Mouse (Mus musculus) intestine, embryonic 15.5 days (tissue): ENCODE results near the gene Il1r2. TPM values are rescaled to one million over a fixed set of nuclear protein-coding genes. Genes with fewer than 3 reads are reported as not detected.

Source experiments
- ATAC-seq: fragments of 200-750 bp; cut with Nextera tagmentation; 2 replicates; pipeline ENCODE4 v1.8.0; 2017; ENCODE audit warnings: moderate TSS enrichment, moderate library complexity
- H3K27ac ChIP-seq: fragments of 300-500 bp; sonication (generic); 2 replicates; pipeline ENCODE4 v1.5.1; 2015; ENCODE audit warnings: mild to moderate bottlenecking, inconsistent platforms
- H3K27me3 ChIP-seq: fragments of 300-500 bp; sonication (generic); replicated peaks from 2 replicates; pipeline ENCODE4 v1.6.1; 2015; ENCODE audit warnings: inconsistent platforms
- H3K36me3 ChIP-seq: fragments of 300-500 bp; sonication (generic); 2 replicates; pipeline ENCODE4 v1.6.1; 2015; ENCODE audit warnings: inconsistent platforms
- H3K4me1 ChIP-seq: fragments of 300-500 bp; sonication (generic); replicated peaks from 2 replicates; pipeline ENCODE4 v1.6.1; 2015; ENCODE audit warnings: inconsistent platforms
- H3K4me2 ChIP-seq: fragments of 300-500 bp; sonication (generic); replicated peaks from 2 replicates; pipeline ENCODE4 v1.6.1; 2015; ENCODE audit warnings: mild to moderate bottlenecking, inconsistent platforms
- H3K4me3 ChIP-seq: fragments of 300-500 bp; sonication (generic); replicated peaks from 2 replicates; pipeline ENCODE4 v1.5.1; 2015; ENCODE audit warnings: inconsistent platforms
- H3K9ac ChIP-seq: fragments of 300-500 bp; sonication (generic); 2 replicates; pipeline ENCODE4 v1.6.1; 2015; ENCODE audit warnings: inconsistent platforms
- H3K9me3 ChIP-seq: fragments of 300-500 bp; sonication (generic); 2 replicates; pipeline ENCODE4 v1.6.1; 2016; ENCODE audit warnings: inconsistent platforms
- WGBS: fragments of 180-500 bp; shearing (Covaris S2); methylation state at CpG from one replicate; pipeline ENCODE4 v1.1.7; 2015; 5-methylcytosine and 5-hydroxymethylcytosine counted together
- polyA plus RNA-seq: library from polyadenylated mRNA; unstranded; fragments of >200 nt; fragmentation: Nextera tagmentation; extraction: Ambion mirVana; gene quantifications from 2 replicates; pipeline ENCODE4 v1.2.1, GENCODE M21; 2015

The Il1r2 gene
- polyA plus RNA-seq, 1 experiment from 2014 or later, result 1.4 TPM

- H3K27me3 ChIP-seq, result no peaks in the 10 kb centered on the region
- WGBS, result 82% methylated on average over 6 of the region's 6 CpGs
- no peaks in the 10 kb centered on the region for H3K4me1 ChIP-seq
- no peak overlapping the region for H3K9ac ChIP-seq
- no peak overlapping the region for H3K27ac ChIP-seq
- no peaks in the 10 kb centered on the region for H3K36me3 ChIP-seq
- H3K4me2 ChIP-seq, result no peak overlapping the region
- no peaks in the 10 kb centered on the region for H3K9me3 ChIP-seq
- no peak for ATAC-seq
- H3K4me3 ChIP-seq, result no peak overlapping the region
These were observed 36.0 kb upstream of the Il1r2 start for GRCm38 (mm10) chr1:40037831-40038230.

- Histone ChIP-seq H3K27me3 (no peaks in the 10 kb centered on the region), H3K4me2 (no peak overlapping the region), H3K4me3 (no peak overlapping the region), H3K27ac (no peak overlapping the region), H3K9me3 (no peaks in the 10 kb centered on the region), H3K36me3 (no peaks in the 10 kb centered on the region), H3K4me1 (no peaks in the 10 kb centered on the region), H3K9ac (no peak overlapping the region)
- 76% methylated on average over 6 of the region's 6 CpGs for WGBS
- no peak for ATAC-seq
These were observed 28.2 kb upstream of the Il1r2 start for GRCm38 (mm10) chr1:40045686-40046085.

GRCm38 (mm10) chr1:40046600-40046999, 27.3 kb upstream of the Il1r2 start:
- no peaks in the 10 kb centered on the region for H3K9me3 ChIP-seq
- H3K9ac ChIP-seq, result no peak overlapping the region
- no peak for ATAC-seq
- WGBS, result 78% methylated on average over 5 of the region's 5 CpGs
- no peak overlapping the region for H3K4me3 ChIP-seq
- H3K4me1 ChIP-seq, result no peaks in the 10 kb centered on the region
- H3K27ac ChIP-seq, result no peak overlapping the region
- no peak overlapping the region for H3K4me2 ChIP-seq
- H3K27me3 ChIP-seq, result no peaks in the 10 kb centered on the region
- H3K36me3 ChIP-seq, result no peaks in the 10 kb centered on the region

- Histone ChIP-seq H3K27me3 (no peaks in the 10 kb centered on the region), H3K4me1 (no peaks in the 10 kb centered on the region), H3K36me3 (no peaks in the 10 kb centered on the region), H3K27ac (no peak overlapping the region), H3K4me2 (no peak overlapping the region), H3K9ac (no peak overlapping the region), H3K9me3 (no peaks in the 10 kb centered on the region), H3K4me3 (no peak overlapping the region)
- 92% methylated on average over 6 of the region's 6 CpGs for WGBS
- ATAC-seq, result no peak
These were observed 22.7 kb upstream of the Il1r2 start for GRCm38 (mm10) chr1:40051157-40051556.

- H3K36me3 ChIP-seq, result no peaks in the 10 kb centered on the region
- H3K4me2 ChIP-seq, result no peak overlapping the region
- no peaks in the 10 kb centered on the region for H3K4me1 ChIP-seq
- H3K9ac ChIP-seq, result no peak overlapping the region
- ATAC-seq, result no peak
- H3K9me3 ChIP-seq, result no peaks in the 10 kb centered on the region
- WGBS, result 53% methylated on average over 8 of the region's 8 CpGs
- no peak overlapping the region for H3K27ac ChIP-seq
- no peaks in the 10 kb centered on the region for H3K27me3 ChIP-seq
- H3K4me3 ChIP-seq, result no peak overlapping the region
These were observed 21.7 kb upstream of the Il1r2 start for GRCm38 (mm10) chr1:40052156-40052555.

- Histone ChIP-seq H3K36me3 (no peaks in the 10 kb centered on the region), H3K9me3 (no peaks in the 10 kb centered on the region), H3K4me3 (no peak overlapping the region), H3K4me2 (no peak overlapping the region), H3K27me3 (no peaks in the 10 kb centered on the region), H3K9ac (no peak overlapping the region), H3K4me1 (no peaks in the 10 kb centered on the region), H3K27ac (no peak overlapping the region)
- 66% methylated on average over 5 of the region's 5 CpGs for WGBS
- no peak for ATAC-seq
These were observed 20.8 kb upstream of the Il1r2 start for GRCm38 (mm10) chr1:40053071-40053470.

- H3K36me3 ChIP-seq, result no peaks in the 10 kb centered on the region
- 87% methylated on average over 7 of the region's 7 CpGs for WGBS
- 0 out of 2 replicates have a peak, but pooled peaks cover 2% of the 10 kb centered on the region for H3K4me1 ChIP-seq
- H3K9ac ChIP-seq, result no peak overlapping the region
- no peak overlapping the region for H3K4me2 ChIP-seq
- H3K27ac ChIP-seq, result no peak overlapping the region
- no peaks in the 10 kb centered on the region for H3K9me3 ChIP-seq
- no peaks in the 10 kb centered on the region for H3K27me3 ChIP-seq
- ATAC-seq, result no peak
- H3K4me3 ChIP-seq, result no peak overlapping the region
These were observed 18.8 kb upstream of the Il1r2 start for GRCm38 (mm10) chr1:40055051-40055450.

- Histone ChIP-seq H3K4me3 (no peak overlapping the region), H3K9me3 (no peaks in the 10 kb centered on the region), H3K4me1 (0 out of 2 replicates have a peak, but pooled peaks cover 2% of the 10 kb centered on the region), H3K36me3 (no peaks in the 10 kb centered on the region), H3K4me2 (no peak overlapping the region), H3K27ac (no peak overlapping the region), H3K27me3 (no peaks in the 10 kb centered on the region), H3K9ac (no peak overlapping the region)
- WGBS, result 87% methylated on average over 5 of the region's 5 CpGs
- no peak for ATAC-seq
These were observed 17.9 kb upstream of the Il1r2 start for GRCm38 (mm10) chr1:40055963-40056362.

GRCm38 (mm10) chr1:40057351-40057750, 16.5 kb upstream of the Il1r2 start:
- Histone ChIP-seq H3K27me3 (no peaks in the 10 kb centered on the region), H3K9ac (no peak overlapping the region), H3K36me3 (no peaks in the 10 kb centered on the region), H3K27ac (no peak overlapping the region), H3K4me3 (no peak overlapping the region), H3K9me3 (no peaks in the 10 kb centered on the region), H3K4me1 (0 out of 2 replicates have a peak, but pooled peaks cover 2% of the 10 kb centered on the region), H3K4me2 (no peak overlapping the region)
- 74% methylated on average over 5 of the region's 5 CpGs for WGBS
- ATAC-seq, result no peak

- H3K27ac ChIP-seq, result no peak overlapping the region
- no peak overlapping the region for H3K4me3 ChIP-seq
- H3K4me2 ChIP-seq, result no peak overlapping the region
- ATAC-seq, result no peak
- H3K4me1 ChIP-seq, result 0 out of 2 replicates have a peak, but pooled peaks cover 2% of the 10 kb centered on the region
- no peaks in the 10 kb centered on the region for H3K9me3 ChIP-seq
- H3K27me3 ChIP-seq, result no peaks in the 10 kb centered on the region
- H3K36me3 ChIP-seq, result no peaks in the 10 kb centered on the region
- WGBS, result 54% methylated on average over 11 of the region's 11 CpGs
- no peak overlapping the region for H3K9ac ChIP-seq
These were observed 15.9 kb upstream of the Il1r2 start for GRCm38 (mm10) chr1:40058013-40058412.

- ATAC-seq, result no peak
- Histone ChIP-seq H3K9ac (no peak overlapping the region), H3K4me3 (no peak overlapping the region), H3K4me2 (no peak overlapping the region), H3K27ac (no peak overlapping the region), H3K4me1 (0 out of 2 replicates have a peak, but pooled peaks cover 2% of the 10 kb centered on the region), H3K9me3 (no peaks in the 10 kb centered on the region), H3K27me3 (no peaks in the 10 kb centered on the region), H3K36me3 (no peaks in the 10 kb centered on the region)
- WGBS, result 68% methylated on average over 4 of the region's 4 CpGs
These were observed 14.6 kb upstream of the Il1r2 start for GRCm38 (mm10) chr1:40059122-40059774.

GRCm38 (mm10) chr1:40061359-40061758, 12.5 kb upstream of the Il1r2 start:
- H3K9ac ChIP-seq, result no peak overlapping the region
- no peaks in the 10 kb centered on the region for H3K9me3 ChIP-seq
- H3K36me3 ChIP-seq, result no peaks in the 10 kb centered on the region
- H3K27me3 ChIP-seq, result no peaks in the 10 kb centered on the region
- H3K27ac ChIP-seq, result no peak overlapping the region
- H3K4me3 ChIP-seq, result no peak overlapping the region
- 51% methylated on average over 9 of the region's 9 CpGs for WGBS
- ATAC-seq, result peak; percentile 47; the same call in 1 of the 2 replicates
- no peak overlapping the region for H3K4me2 ChIP-seq
- H3K4me1 ChIP-seq, result 0 out of 2 replicates have a peak, but pooled peaks cover 2% of the 10 kb centered on the region

- Histone ChIP-seq H3K36me3 (no peaks in the 10 kb centered on the region), H3K9ac (no peak overlapping the region)
- WGBS, result 62% methylated on average over 4 of the region's 4 CpGs
These were observed 10.5 kb upstream of the Il1r2 start for GRCm38 (mm10) chr1:40063409-40063808.

More at GRCm38 (mm10) chr1:40063409-40063808, 10.5 kb upstream of the Il1r2 start:
- no peak overlapping the region for H3K4me3 ChIP-seq
- H3K4me2 ChIP-seq, result no peak overlapping the region
- H3K4me1 ChIP-seq, result 0 out of 2 replicates have a peak, but pooled peaks cover 2% of the 10 kb centered on the region
- no peaks in the 10 kb centered on the region for H3K9me3 ChIP-seq
- no peak for ATAC-seq
- no peaks in the 10 kb centered on the region for H3K27me3 ChIP-seq
- no peak overlapping the region for H3K27ac ChIP-seq
